Mouse (Mus musculus): ENCODE measurements around the gene Gm42417. TPM values are rescaled to one million over a fixed set of nuclear protein-coding genes. Genes with fewer than 3 reads are reported as not detected.

The Gm42417 gene
- polyA plus RNA-seq, 1 experiment from 2014 or later: not detected

- Histone ChIP-seq H3K27me3 (peaks cover 34% of the 10 kb centered on the region), H3K4me1 (replicated peaks) (peaks cover 15% of the 10 kb centered on the region), H3K4me3 (no peak overlapping the region), H3K9me3 (no peaks in the 10 kb centered on the region), H3K36me3 (no peaks in the 10 kb centered on the region), H3K4me2 (no peak overlapping the region), H3K9ac (no peak overlapping the region), H3K27ac (no peak overlapping the region)
- no peak for ATAC-seq (ENCODE audit: low FRiP score)
- WGBS: 87% methylated on average over 8 of the region's 8 CpGs
These were observed 34.3 kb upstream of the Gm42417 start for GRCm38 (mm10) chr1:36573524-36573923.

- H3K36me3 ChIP-seq: no peaks in the 10 kb centered on the region
- H3K9ac ChIP-seq: no peak overlapping the region
- H3K27me3 ChIP-seq: peaks cover 26% of the 10 kb centered on the region
- no peak for ATAC-seq (ENCODE audit: low FRiP score)
- no peak overlapping the region for H3K27ac ChIP-seq
- H3K4me3 ChIP-seq: no peak overlapping the region
- 73% methylated on average over 1 of the region's 1 CpGs for WGBS
- peaks cover 15% of the 10 kb centered on the region for H3K4me1 ChIP-seq (replicated peaks)
- H3K9me3 ChIP-seq: no peaks in the 10 kb centered on the region
- no peak overlapping the region for H3K4me2 ChIP-seq
These were observed 33.5 kb upstream of the Gm42417 start for GRCm38 (mm10) chr1:36572709-36573108.

DNA sequence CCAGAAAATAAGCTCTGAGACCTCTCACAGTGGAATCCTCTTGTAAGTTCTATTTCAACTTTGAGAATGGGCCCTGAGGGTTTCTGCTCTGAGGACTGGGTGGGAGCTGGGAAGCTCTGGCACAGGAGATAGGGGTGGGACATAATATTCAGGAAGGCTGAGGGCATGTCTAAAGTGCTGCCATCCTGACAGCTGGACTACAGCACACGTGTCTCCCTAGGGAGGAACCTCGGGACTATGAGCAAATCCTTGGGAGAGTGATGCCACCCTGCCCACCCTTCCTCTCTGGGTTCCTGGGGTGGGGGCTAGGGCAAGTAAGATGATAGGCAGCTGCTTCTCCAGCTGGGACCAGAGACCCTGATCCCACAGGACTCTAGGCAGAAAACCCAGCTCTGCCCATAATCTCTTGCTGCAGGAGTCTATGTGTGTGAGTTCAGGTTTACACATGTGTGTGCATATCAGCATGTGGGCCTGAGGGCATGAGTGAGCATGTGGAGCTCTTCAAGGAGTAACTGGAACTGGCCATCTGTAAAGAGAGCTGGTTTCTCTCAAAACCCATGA is 33.0 kb upstream of the Gm42417 start:
- H3K4me1 ChIP-seq (replicated peaks): peaks cover 15% of the 10 kb centered on the region
- H3K4me2 ChIP-seq: no peak overlapping the region
- WGBS: 74% methylated on average over 2 of the region's 2 CpGs
- no peak overlapping the region for H3K27ac ChIP-seq
- no peak overlapping the region for H3K4me3 ChIP-seq
- peaks cover 21% of the 10 kb centered on the region; the same call in 1 of the 2 replicates for H3K27me3 ChIP-seq
- ATAC-seq (ENCODE audit: low FRiP score): no peak
- no peaks in the 10 kb centered on the region for H3K9me3 ChIP-seq
- no peaks in the 10 kb centered on the region for H3K36me3 ChIP-seq
- H3K9ac ChIP-seq: no peak overlapping the region

GRCm38 (mm10) chr1:36571627-36572026 is 32.4 kb upstream of the Gm42417 start:
- Histone ChIP-seq H3K36me3 (no peaks in the 10 kb centered on the region), H3K4me1 (replicated peaks) (peaks cover 15% of the 10 kb centered on the region), H3K27me3 (peaks cover 15% of the 10 kb centered on the region; the same call in 1 of the 2 replicates), H3K27ac (no peak overlapping the region), H3K4me3 (no peak overlapping the region), H3K9me3 (no peaks in the 10 kb centered on the region), H3K4me2 (no peak overlapping the region), H3K9ac (no peak overlapping the region)
- WGBS: 47% methylated on average over 6 of the region's 6 CpGs
- no peak for ATAC-seq (ENCODE audit: low FRiP score)

DNA sequence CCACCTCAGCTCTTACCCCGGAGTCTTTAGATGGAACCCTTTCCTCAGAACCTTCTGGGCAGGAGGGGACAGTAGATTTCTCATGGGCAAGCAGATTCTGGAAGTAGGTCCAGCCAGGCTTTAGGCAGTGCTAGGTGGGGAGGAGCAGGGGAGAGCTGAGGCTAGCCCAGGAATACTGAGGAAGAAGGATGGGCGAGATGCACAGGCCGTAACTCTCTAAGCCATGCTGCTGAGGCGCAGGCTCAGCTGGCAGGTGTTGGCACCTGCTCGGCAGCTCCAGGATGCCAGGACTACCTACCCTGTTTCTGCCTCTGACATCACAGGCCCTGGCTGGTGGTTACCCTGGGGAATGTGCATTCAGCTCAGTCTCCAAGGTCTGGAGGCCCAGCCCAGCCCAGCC is 31.1 kb upstream of the Gm42417 start:
- 88% methylated on average over 5 of the region's 5 CpGs for WGBS
- H3K4me2 ChIP-seq: no peak overlapping the region
- H3K27ac ChIP-seq: no peak overlapping the region
- no peak for ATAC-seq (ENCODE audit: low FRiP score)
- no peaks in the 10 kb centered on the region for H3K9me3 ChIP-seq
- peaks cover 15% of the 10 kb centered on the region for H3K4me1 ChIP-seq (replicated peaks)
- H3K9ac ChIP-seq: no peak overlapping the region; the same call in 1 of the 2 replicates
- no peaks in the 10 kb centered on the region for H3K36me3 ChIP-seq
- no peak overlapping the region for H3K4me3 ChIP-seq
- H3K27me3 ChIP-seq: 0 out of 2 replicates have a peak, but pooled peaks cover 11% of the 10 kb centered on the region

- Histone ChIP-seq H3K27me3 (0 out of 2 replicates have a peak, but pooled peaks cover 11% of the 10 kb centered on the region), H3K9me3 (no peaks in the 10 kb centered on the region), H3K4me1 (replicated peaks) (peaks cover 14% of the 10 kb centered on the region), H3K4me2 (no peak overlapping the region), H3K4me3 (no peak overlapping the region), H3K27ac (peak overlapping the region; percentile 8; the same call in 1 of the 2 replicates), H3K36me3 (no peaks in the 10 kb centered on the region), H3K9ac (no peak overlapping the region)
- 47% methylated on average over 7 of the region's 7 CpGs for WGBS
- no peak for ATAC-seq (ENCODE audit: low FRiP score)
These were observed 30.6 kb upstream of the Gm42417 start for GRCm38 (mm10) chr1:36569694-36570276.

DNA sequence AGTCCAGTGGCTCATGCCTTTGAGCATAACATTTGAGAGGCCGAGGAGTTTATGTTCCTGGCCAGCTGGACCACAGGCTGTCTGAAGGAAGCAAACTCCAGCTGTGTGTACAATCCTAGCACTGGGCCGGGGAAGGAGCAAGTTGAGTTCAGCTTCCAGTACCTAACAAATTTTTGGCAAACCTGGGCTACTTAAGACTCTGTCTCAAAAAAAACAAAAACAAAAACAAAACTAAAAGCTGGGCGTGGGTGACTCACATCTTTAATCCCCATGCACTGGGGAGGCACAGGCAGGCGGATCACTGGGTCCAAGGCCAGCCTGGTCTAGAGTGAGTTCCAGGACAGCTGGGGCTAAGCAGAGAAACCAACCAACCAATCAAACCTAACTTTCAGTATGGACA is 29.5 kb upstream of the Gm42417 start:
- Histone ChIP-seq H3K27me3 (0 out of 2 replicates have a peak, but pooled peaks cover 10% of the 10 kb centered on the region), H3K4me3 (no peak overlapping the region), H3K36me3 (no peaks in the 10 kb centered on the region), H3K9me3 (no peaks in the 10 kb centered on the region), H3K4me2 (no peak overlapping the region), H3K27ac (no peak overlapping the region), H3K4me1 (replicated peaks) (0 out of 2 replicates have a peak, but pooled peaks cover 4% of the 10 kb centered on the region), H3K9ac (no peak overlapping the region)
- no peak for ATAC-seq (ENCODE audit: low FRiP score)
- WGBS: 79% methylated on average over 4 of the region's 4 CpGs

- Histone ChIP-seq H3K4me2 (no peak overlapping the region), H3K36me3 (no peaks in the 10 kb centered on the region), H3K27me3 (0 out of 2 replicates have a peak, but pooled peaks cover 13% of the 10 kb centered on the region), H3K9ac (no peak overlapping the region), H3K27ac (no peak overlapping the region), H3K4me1 (replicated peaks) (0 out of 2 replicates have a peak, but pooled peaks cover 4% of the 10 kb centered on the region), H3K4me3 (no peak overlapping the region), H3K9me3 (no peaks in the 10 kb centered on the region)
- no peak for ATAC-seq (ENCODE audit: low FRiP score)
- WGBS: 42% methylated on average over 21 of the region's 21 CpGs
These were observed 28.8 kb upstream of the Gm42417 start for GRCm38 (mm10) chr1:36567818-36568603.

DNA sequence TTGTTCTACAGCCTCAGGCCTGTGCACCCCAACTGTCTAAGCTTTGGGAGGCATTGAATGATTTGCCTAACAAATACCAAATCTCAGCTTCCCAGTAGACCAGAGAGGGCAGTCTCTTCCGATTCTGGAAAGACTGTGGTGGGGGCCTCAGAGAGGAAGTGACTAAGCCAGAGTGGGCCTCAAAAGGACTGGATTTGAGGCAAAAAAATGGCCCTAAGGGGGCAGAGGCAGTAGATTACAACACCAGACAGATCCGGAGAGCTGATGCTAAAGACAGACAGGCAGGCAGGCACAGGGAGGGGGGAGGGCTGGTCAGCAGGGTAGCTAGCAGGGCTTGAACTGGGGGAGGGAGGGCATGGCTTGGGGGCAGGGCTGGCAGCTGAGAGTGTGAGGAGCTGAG is 27.2 kb upstream of the Gm42417 start:
- no peak for ATAC-seq (ENCODE audit: low FRiP score)
- Histone ChIP-seq H3K9ac (no peak overlapping the region), H3K4me1 (replicated peaks) (0 out of 2 replicates have a peak, but pooled peaks cover 4% of the 10 kb centered on the region), H3K36me3 (no peaks in the 10 kb centered on the region), H3K9me3 (no peaks in the 10 kb centered on the region), H3K4me2 (no peak overlapping the region), H3K4me3 (no peak overlapping the region), H3K27me3 (0 out of 2 replicates have a peak, but pooled peaks cover 17% of the 10 kb centered on the region), H3K27ac (no peak overlapping the region)
- WGBS: 12% methylated on average over 2 of the region's 2 CpGs

DNA sequence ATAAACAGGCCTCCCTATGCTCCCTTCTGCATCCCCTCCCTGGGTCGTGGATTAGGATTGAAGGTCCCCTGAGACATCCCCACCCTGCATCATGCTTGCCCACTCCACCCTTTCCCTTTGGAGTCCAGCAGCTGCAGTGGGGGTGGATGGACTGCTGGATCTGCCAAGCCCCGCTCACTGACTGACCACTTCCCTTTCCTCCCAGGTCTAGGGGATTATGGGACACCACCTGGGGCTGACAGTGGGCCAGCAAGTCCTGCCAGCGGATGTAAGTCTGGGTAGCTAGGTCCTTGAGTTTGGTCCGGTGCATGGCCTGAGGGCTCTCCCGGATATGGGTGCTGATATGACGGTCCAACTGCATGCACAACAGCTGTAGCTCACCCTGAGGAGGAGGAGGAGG is 24.9 kb upstream of the Gm42417 start:
- peaks cover 24% of the 10 kb centered on the region; the same call in 1 of the 2 replicates for H3K27me3 ChIP-seq
- H3K4me2 ChIP-seq: no peak overlapping the region
- H3K9me3 ChIP-seq: no peaks in the 10 kb centered on the region
- H3K27ac ChIP-seq: no peak overlapping the region
- 80% methylated on average over 6 of the region's 6 CpGs for whole genome bisulfite sequencing
- H3K4me3 ChIP-seq: no peak overlapping the region
- no peaks in the 10 kb centered on the region for H3K36me3 ChIP-seq
- ATAC-seq (ENCODE audit: low FRiP score): no peak
- no peak overlapping the region for H3K9ac ChIP-seq
- H3K4me1 ChIP-seq (replicated peaks): peaks cover 5% of the 10 kb centered on the region

GRCm38 (mm10) chr1:36563632-36564031 is 24.4 kb upstream of the Gm42417 start:
- no peaks in the 10 kb centered on the region for H3K9me3 ChIP-seq
- peaks cover 10% of the 10 kb centered on the region for H3K4me1 ChIP-seq (replicated peaks)
- H3K9ac ChIP-seq: no peak overlapping the region
- H3K4me3 ChIP-seq: no peak overlapping the region
- ATAC-seq (ENCODE audit: low FRiP score): no peak
- H3K36me3 ChIP-seq: no peaks in the 10 kb centered on the region
- H3K27ac ChIP-seq: no peak overlapping the region
- peaks cover 24% of the 10 kb centered on the region; the same call in 1 of the 2 replicates for H3K27me3 ChIP-seq
- no peak overlapping the region for H3K4me2 ChIP-seq
- WGBS: 65% methylated on average over 4 of the region's 4 CpGs

DNA sequence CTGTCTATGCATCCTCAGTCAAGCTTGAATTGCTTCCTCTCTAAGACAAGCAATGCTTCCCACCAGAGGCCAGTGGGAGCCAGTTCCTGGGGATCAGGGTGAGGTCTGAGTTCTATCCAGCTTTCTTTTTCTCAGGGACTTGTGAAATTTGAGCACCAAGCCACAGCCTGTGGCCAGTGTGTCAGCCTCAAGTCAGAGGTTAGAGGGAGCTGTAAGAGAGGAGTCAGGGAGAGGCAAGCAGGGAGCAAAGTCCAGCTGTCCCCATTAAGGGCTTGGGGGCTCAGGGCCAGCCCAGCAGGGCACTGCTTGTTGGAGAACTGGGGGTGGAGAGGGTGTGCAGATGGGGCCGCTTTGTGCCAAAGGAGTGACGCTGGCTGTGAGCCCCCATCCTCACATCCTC is 24.0 kb upstream of the Gm42417 start:
- Histone ChIP-seq H3K4me3 (no peak overlapping the region), H3K27me3 (peaks cover 24% of the 10 kb centered on the region; the same call in 1 of the 2 replicates), H3K9me3 (no peaks in the 10 kb centered on the region), H3K4me2 (no peak overlapping the region), H3K27ac (no peak overlapping the region), H3K36me3 (no peaks in the 10 kb centered on the region), H3K4me1 (replicated peaks) (peaks cover 13% of the 10 kb centered on the region), H3K9ac (no peak overlapping the region; the same call in 1 of the 2 replicates)
- WGBS: 77% methylated on average over 2 of the region's 2 CpGs
- ATAC-seq (ENCODE audit: low FRiP score): no peak
